Mouse (Mus musculus) right cerebral cortex, adult 2 months (tissue): ENCODE results near the gene Ltbp1.
A peak's percentile ranks its signal among the peaks of the same experiment; 100 is the strongest.

ENCODE experiments used
- DNase-seq, 2 experiments: peaks; one replicate each; pipeline ENCODE4 v3.0.0; 2021 to 2022; ENCODE audit warnings: low spot score in 2 of 2

Gene Ltbp1

GRCm38 (mm10) chr17:75005281-75005684 lies at the start of gene Ltbp1:
TSS of gene Ltbp1 (plus strand) at chr17:75005568.
- DNase-seq, result peak; percentile 50 to 60

GRCm38 (mm10) chr17:74959481-74960245 lies 45.7 kb upstream of the Ltbp1 start:
- DNase-seq, result peak in 1 of 2 experiments; percentile 8

- DNase-seq, result no peak
These were observed 42.1 kb upstream of the Ltbp1 start for GRCm38 (mm10) chr17:74963222-74963621.

- DNase-seq, result no peak
These were observed 41.5 kb upstream of the Ltbp1 start for GRCm38 (mm10) chr17:74963861-74964260.

- DNase-seq, result no peak
These were observed 38.0 kb upstream of the Ltbp1 start for GRCm38 (mm10) chr17:74967298-74967848.

GRCm38 (mm10) chr17:74968152-74968712 lies 37.1 kb upstream of the Ltbp1 start:
- DNase-seq, result no peak

GRCm38 (mm10) chr17:74968738-74969271 lies 36.6 kb upstream of the Ltbp1 start:
- peak in 1 of 2 experiments; percentile 11 for DNase-seq

- DNase-seq, result no peak
These were observed 30.2 kb upstream of the Ltbp1 start for GRCm38 (mm10) chr17:74975192-74975591.

GRCm38 (mm10) chr17:74976167-74976985 lies 29.0 kb upstream of the Ltbp1 start:
- DNase-seq, result no peak

- no peak for DNase-seq
These were observed 25.6 kb upstream of the Ltbp1 start for GRCm38 (mm10) chr17:74979767-74980166.

GRCm38 (mm10) chr17:74981703-74982102 lies 23.7 kb upstream of the Ltbp1 start:
- DNase-seq, result no peak

GRCm38 (mm10) chr17:74982880-74983279 lies 22.5 kb upstream of the Ltbp1 start:
- no peak for DNase-seq

- no peak for DNase-seq
These were observed 21.3 kb upstream of the Ltbp1 start for GRCm38 (mm10) chr17:74984071-74984470.

- peak in 1 of 2 experiments; percentile 11 for DNase-seq
These were observed 20.7 kb upstream of the Ltbp1 start for GRCm38 (mm10) chr17:74984681-74985080.

GRCm38 (mm10) chr17:74987067-74987466 lies 18.3 kb upstream of the Ltbp1 start:
- no peak for DNase-seq

GRCm38 (mm10) chr17:74989691-74990090 lies 15.7 kb upstream of the Ltbp1 start:
- DNase-seq, result no peak

- no peak for DNase-seq
These were observed 14.8 kb upstream of the Ltbp1 start for GRCm38 (mm10) chr17:74990561-74990960.

GRCm38 (mm10) chr17:74993726-74994581 lies 11.4 kb upstream of the Ltbp1 start:
- DNase-seq, result no peak

GRCm38 (mm10) chr17:74994582-74994893 lies 10.8 kb upstream of the Ltbp1 start:
- no peak for DNase-seq

- no peak for DNase-seq
These were observed 10.1 kb upstream of the Ltbp1 start for GRCm38 (mm10) chr17:74995266-74995665.

GRCm38 (mm10) chr17:75000066-75000465 lies 5.3 kb upstream of the Ltbp1 start:
- DNase-seq, result no peak
